Mouse (Mus musculus): ENCODE results near the gene Olfr791. TPM values are rescaled to one million over a fixed set of nuclear protein-coding genes. Genes with fewer than 3 reads are reported as not detected.

The Olfr791 gene
- polyA plus RNA-seq, 1 experiment from 2014 or later = not detected

Other genes with a start within 250 kb of the Olfr791 start
- gene Olfr780, start 203.7 kb upstream of the Olfr791 start, polyA plus RNA-seq (2015; fragmentation: Nextera tagmentation; extraction: Ambion mirVana) = not detected in 2 replicates
- not detected in 2 replicates for gene Olfr781, start 192.9 kb upstream of the Olfr791 start, polyA plus RNA-seq (2015; fragmentation: Nextera tagmentation; extraction: Ambion mirVana)
- not detected in 2 replicates for gene Olfr782, start 172.9 kb upstream of the Olfr791 start, polyA plus RNA-seq (2015; fragmentation: Nextera tagmentation; extraction: Ambion mirVana)
- 0.11 TPM in 1 of 2 replicates, not detected in the other for gene Olfr784, start 137.7 kb upstream of the Olfr791 start, polyA plus RNA-seq (2015; fragmentation: Nextera tagmentation; extraction: Ambion mirVana)
- not detected in 2 replicates for gene Olfr785, start 116.4 kb upstream of the Olfr791 start, polyA plus RNA-seq (2015; fragmentation: Nextera tagmentation; extraction: Ambion mirVana)
- gene Olfr786, start 94.5 kb upstream of the Olfr791 start, polyA plus RNA-seq (2015; fragmentation: Nextera tagmentation; extraction: Ambion mirVana) = not detected in 2 replicates
- not detected in 2 replicates for gene Olfr787, start 59.9 kb upstream of the Olfr791 start, polyA plus RNA-seq (2015; fragmentation: Nextera tagmentation; extraction: Ambion mirVana)
- not detected in 2 replicates for gene Olfr788, start 50.8 kb upstream of the Olfr791 start, polyA plus RNA-seq (2015; fragmentation: Nextera tagmentation; extraction: Ambion mirVana)
- gene Olfr789, start 37.0 kb upstream of the Olfr791 start, polyA plus RNA-seq (2015; fragmentation: Nextera tagmentation; extraction: Ambion mirVana) = not detected in 2 replicates
- not detected in 2 replicates for gene Olfr790, start 23.3 kb upstream of the Olfr791 start, polyA plus RNA-seq (2015; fragmentation: Nextera tagmentation; extraction: Ambion mirVana)
- not detected in 2 replicates for gene Olfr792, start 17.4 kb downstream of the Olfr791 start, polyA plus RNA-seq (2015; fragmentation: Nextera tagmentation; extraction: Ambion mirVana)
- not detected in 2 replicates for gene Olfr794, start 45.9 kb downstream of the Olfr791 start, polyA plus RNA-seq (2015; fragmentation: Nextera tagmentation; extraction: Ambion mirVana)
- not detected in 2 replicates for gene Olfr796, start 90.8 kb downstream of the Olfr791 start, polyA plus RNA-seq (2015; fragmentation: Nextera tagmentation; extraction: Ambion mirVana)
- gene Olfr798, start 106.1 kb downstream of the Olfr791 start, polyA plus RNA-seq (2015; fragmentation: Nextera tagmentation; extraction: Ambion mirVana) = not detected in 2 replicates
- gene Olfr799, start 115.7 kb downstream of the Olfr791 start, polyA plus RNA-seq (2015; fragmentation: Nextera tagmentation; extraction: Ambion mirVana) = not detected in 2 replicates
- gene Olfr800, start 135.9 kb downstream of the Olfr791 start, polyA plus RNA-seq (2015; fragmentation: Nextera tagmentation; extraction: Ambion mirVana) = not detected in 2 replicates
- gene Olfr801, start 152.1 kb downstream of the Olfr791 start, polyA plus RNA-seq (2015; fragmentation: Nextera tagmentation; extraction: Ambion mirVana) = not detected in 2 replicates
- not detected in 2 replicates for gene Olfr802, start 166.4 kb downstream of the Olfr791 start, polyA plus RNA-seq (2015; fragmentation: Nextera tagmentation; extraction: Ambion mirVana)
- not detected in 2 replicates for gene Olfr803, start 172.5 kb downstream of the Olfr791 start, polyA plus RNA-seq (2015; fragmentation: Nextera tagmentation; extraction: Ambion mirVana)
- not detected in 2 replicates for gene Olfr804, start 181.4 kb downstream of the Olfr791 start, polyA plus RNA-seq (2015; fragmentation: Nextera tagmentation; extraction: Ambion mirVana)
- not detected in 2 replicates for gene Olfr805, start 207.6 kb downstream of the Olfr791 start, polyA plus RNA-seq (2015; fragmentation: Nextera tagmentation; extraction: Ambion mirVana)
- gene Olfr806, start 220.1 kb downstream of the Olfr791 start, polyA plus RNA-seq (2015; fragmentation: Nextera tagmentation; extraction: Ambion mirVana) = not detected in 2 replicates
- not detected in 2 replicates for gene Olfr807, start 236.0 kb downstream of the Olfr791 start, polyA plus RNA-seq (2015; fragmentation: Nextera tagmentation; extraction: Ambion mirVana)
- gene Olfr808, start 243.7 kb downstream of the Olfr791 start, polyA plus RNA-seq (2015; fragmentation: Nextera tagmentation; extraction: Ambion mirVana) = not detected in 2 replicates